Mouse (Mus musculus) Muller cell, postnatal 12 days (primary cell): ENCODE measurements at regions not wholly inside any gene's neighbourhood (a gene's known extent, or its start where the extent isn't known, plus 50 kb on each side); places are given as distances from the start of the nearest gene placed in this dataset.

Source experiments
- DNase-seq: peaks from one replicate; pipeline ENCODE4 v3.0.0-alpha.2; 2015; ENCODE audit errors: inconsistent ontology term

DNA sequence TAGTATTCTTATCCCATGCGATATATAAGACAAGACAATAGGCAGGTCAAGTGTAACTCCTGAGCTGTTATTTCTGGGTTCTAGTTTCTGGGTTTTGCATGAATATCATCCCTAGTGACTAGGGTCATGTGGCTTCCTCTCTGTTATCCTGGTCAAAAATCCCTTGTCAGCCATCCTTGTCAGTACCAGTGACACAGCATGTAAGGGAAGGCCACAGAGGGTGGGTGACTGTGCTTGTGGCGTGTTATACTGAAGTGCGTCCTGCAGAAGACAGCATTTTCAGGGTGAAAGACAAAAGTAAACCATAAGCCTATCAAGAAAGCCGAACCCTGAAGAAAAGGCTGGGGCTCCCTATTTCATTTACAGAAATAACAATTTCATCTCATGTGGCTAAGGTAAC lies 50.7 kb upstream of the Echdc3 start:
- DNase-seq, result no peak

DNA sequence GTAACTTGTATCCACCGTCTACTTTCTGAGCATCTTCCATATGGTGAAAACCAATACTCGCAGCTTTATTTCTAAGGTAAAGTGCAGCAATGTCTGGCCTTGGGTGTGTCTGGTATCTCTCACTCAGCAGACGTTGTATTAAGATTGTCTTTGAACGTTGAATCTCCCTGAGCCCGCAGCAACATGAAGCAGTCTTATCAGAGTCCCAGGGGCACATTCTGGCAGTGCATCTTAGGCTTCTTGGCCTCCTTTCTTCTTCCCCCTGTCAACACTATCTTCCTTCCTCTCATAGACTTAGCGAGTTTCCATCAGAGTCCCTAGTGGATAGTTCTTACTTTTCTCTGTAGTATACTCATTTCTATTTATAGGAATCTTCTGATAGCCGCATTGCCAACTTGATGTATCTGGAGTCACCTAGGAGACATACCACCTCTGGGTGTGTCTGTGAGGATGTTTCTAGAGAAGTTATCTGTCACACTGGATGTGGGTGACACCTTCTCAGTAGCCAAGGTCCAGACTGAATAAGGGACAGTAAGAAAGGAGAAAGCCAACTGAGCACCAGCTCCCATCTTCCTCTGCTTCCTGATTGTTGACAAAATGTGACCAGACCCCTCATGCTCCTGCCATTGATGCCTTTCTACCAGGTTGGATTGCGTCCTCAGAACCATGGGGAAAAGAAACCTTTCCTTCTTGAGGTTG lies 51.4 kb upstream of the Echdc3 start:
- no peak for DNase-seq

DNA sequence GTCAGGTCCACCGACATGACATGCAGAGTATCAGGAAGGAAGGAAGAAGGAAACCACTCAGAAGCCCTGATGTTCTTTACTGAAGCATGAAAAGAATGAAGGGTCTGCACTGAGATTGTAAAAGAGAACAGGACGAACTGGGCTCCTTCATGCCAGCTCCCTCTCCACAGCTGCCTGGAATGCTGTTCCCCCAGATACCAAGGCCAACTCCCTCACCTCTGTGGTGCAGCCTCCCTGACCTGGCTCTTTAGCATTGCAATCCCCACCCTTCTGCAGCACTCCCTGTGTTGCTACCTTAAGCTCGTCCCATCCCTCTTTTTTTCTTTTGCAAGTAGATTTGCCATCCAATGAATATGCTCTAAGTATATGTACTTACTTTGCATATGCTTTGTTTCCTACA lies 52.3 kb upstream of the Echdc3 start:
- DNase-seq, result no peak

DNA sequence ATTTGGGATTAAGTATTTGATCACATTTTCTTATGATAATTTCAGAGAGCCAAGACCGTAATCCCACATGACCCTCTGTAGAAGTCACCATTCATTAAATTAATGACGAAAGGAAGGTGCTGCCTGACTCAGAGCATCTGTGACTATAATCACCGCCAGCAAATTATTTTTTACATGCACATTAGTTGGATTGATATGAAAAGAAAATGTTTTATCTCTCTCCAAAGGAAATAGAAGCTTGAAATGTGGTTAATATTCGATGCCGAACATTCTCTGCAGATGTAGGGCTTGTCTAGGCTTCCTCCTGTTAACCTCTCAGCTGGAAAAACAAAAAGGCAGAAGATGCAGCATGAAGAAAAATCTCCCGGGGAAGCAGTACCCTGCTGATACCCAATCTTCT lies 54.2 kb upstream of the Echdc3 start:
- DNase-seq, result no peak

DNA sequence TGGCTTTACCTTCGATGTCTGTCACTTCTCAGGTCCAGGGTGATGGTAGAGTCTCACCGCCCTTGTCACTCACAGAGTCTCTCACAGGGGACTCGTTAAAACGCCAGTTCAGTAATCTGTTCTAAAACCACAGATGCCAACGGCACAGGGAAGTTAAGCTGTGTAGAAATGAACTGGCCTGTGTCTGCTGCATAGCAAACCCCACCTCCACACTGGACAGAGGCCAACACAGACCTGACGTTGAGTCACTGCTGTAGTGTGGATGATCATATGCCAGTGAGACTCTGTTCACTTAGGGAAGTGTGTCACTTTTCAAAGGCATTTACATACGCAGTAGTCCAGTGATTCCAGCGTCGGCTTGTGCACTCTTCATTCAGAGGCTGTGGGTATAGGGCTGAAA lies 54.7 kb upstream of the Echdc3 start:
- DNase-seq, result peak; percentile 84

DNA sequence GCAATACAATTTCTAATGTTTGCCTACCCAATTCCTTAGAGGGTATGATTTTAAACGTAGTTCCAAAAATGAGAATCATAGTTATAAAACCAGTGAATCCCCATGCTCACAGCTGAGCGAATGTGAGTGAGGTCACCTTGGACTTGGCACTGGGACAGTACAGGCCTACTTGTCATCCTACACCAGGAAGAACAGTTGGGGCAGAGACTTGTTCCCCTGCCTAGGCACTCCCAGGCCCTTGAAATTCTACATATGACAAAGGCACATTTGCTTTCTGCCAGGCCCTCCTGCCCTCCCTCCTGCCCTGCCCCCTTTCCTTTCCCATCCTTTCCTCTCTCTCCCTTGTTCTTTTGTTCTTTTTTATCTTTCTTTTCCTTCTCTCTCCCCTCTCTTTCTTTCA lies 50.0 kb upstream of the Usp6nl start:
- no peak for DNase-seq
